Comparison of ENCODE assay signal across 9 mouse cellular contexts in the genomic region with DNA sequence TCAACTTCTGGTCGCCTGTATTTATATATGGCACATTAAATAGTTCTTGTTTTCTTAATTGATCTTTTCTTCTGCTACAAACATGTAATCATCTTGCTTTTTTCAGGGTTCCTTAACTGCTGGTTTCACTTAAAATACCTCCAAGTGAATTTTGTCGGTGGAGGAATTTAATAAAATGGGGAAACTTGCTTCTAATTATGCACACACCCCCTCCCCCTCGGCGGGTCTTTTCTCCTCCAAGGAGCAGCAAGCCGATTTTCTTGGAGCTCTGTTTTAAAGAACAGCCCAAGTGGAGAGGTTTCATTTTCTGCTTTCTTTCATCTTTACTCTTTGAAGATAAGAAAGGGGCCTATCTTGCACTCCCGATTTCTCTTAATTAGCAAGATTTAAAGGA. TPM values are rescaled to one million over a fixed set of nuclear protein-coding genes. Genes with fewer than 3 reads are reported as not detected.
A peak's percentile ranks its signal among the peaks of the same experiment; 100 is the strongest.
DNase-seq lines count a peak whose midpoint lies in the region; ATAC-seq lines count a peak whose summit lies in the region.
"Had no signal": no experiment of that assay in that cellular context is flagged by ENCODE, and none has a peak within 500 bp of the region (broad histone marks: within the 10 kb centered on the region; RNA-seq: fewer than 3 reads in every experiment).

No protein-coding gene starts in this region.

- 0 out of 2 replicates have a peak, but pooled peaks cover 5% of the 10 kb centered on the region for H3K4me1 ChIP-seq in kidney, embryonic 14.5 days (ENCODE audit: control insufficient read depth, insufficient read depth, low read length)
- H3K4me1 ChIP-seq in brown adipose tissue, adult 24 weeks (ENCODE audit: control insufficient read depth, insufficient read depth, insufficient read length, low read length) = no peaks in the 10 kb centered on the region
- H3K4me1 ChIP-seq in hindbrain, embryonic 10.5 days (replicated peaks) = peaks cover 42% of the 10 kb centered on the region
- peaks cover 28% of the 10 kb centered on the region for H3K4me1 ChIP-seq in midbrain, embryonic 12.5 days

- no peak for ATAC-seq in kidney, embryonic 14.5 days (ENCODE audit: low FRiP score, low TSS enrichment)
- peak; percentile 50 for ATAC-seq in midbrain, embryonic 12.5 days (ENCODE audit: low FRiP score, low read depth)
- no peak for ATAC-seq in inflammation-experienced regulatory T-cells, adult 6 months

- H3K36me3 ChIP-seq in kidney, embryonic 14.5 days (ENCODE audit: control insufficient read depth, insufficient read depth, low read length) = peaks cover 14% of the 10 kb centered on the region
- peaks cover 28% of the 10 kb centered on the region for H3K36me3 ChIP-seq in hindbrain, embryonic 10.5 days
- H3K36me3 ChIP-seq in midbrain, embryonic 12.5 days = peaks cover 21% of the 10 kb centered on the region; the same call in 1 of the 2 replicates

- H3K9ac ChIP-seq in kidney, embryonic 14.5 days (ENCODE audit: low read depth, low read length) = peak overlapping the region; percentile 69
- H3K9ac ChIP-seq in midbrain, embryonic 12.5 days (replicated peaks) = peak overlapping the region; percentile 81; the same call in 1 of the 2 replicates

- H3K9me3 ChIP-seq in kidney, embryonic 14.5 days (ENCODE audit: control insufficient read depth, low read length) = no peaks in the 10 kb centered on the region
- no peaks in the 10 kb centered on the region for H3K9me3 ChIP-seq in hindbrain, embryonic 10.5 days
- H3K9me3 ChIP-seq in midbrain, embryonic 12.5 days = no peaks in the 10 kb centered on the region

- H3K27ac ChIP-seq in kidney, embryonic 14.5 days (ENCODE audit: low read depth, low read length) = peak overlapping the region; percentile 97
- H3K27ac ChIP-seq in brown adipose tissue, adult 24 weeks (replicated peaks; ENCODE audit: low read depth, low read length) = no peak overlapping the region
- H3K27ac ChIP-seq in hindbrain, embryonic 10.5 days = peak overlapping the region; percentile 97
- H3K27ac ChIP-seq in midbrain, embryonic 12.5 days (replicated peaks) = peak overlapping the region; percentile 91

- peak overlapping the region; percentile 76 for H3K4me3 ChIP-seq in kidney, embryonic 14.5 days (ENCODE audit: low read length)
- H3K4me3 ChIP-seq in brown adipose tissue, adult 24 weeks (ENCODE audit: insufficient read depth, low read depth, low read length) = peak overlapping the region; percentile 67
- peak overlapping the region; percentile 78 for H3K4me3 ChIP-seq in hindbrain, embryonic 10.5 days
- peak overlapping the region; percentile 73 for H3K4me3 ChIP-seq in midbrain, embryonic 12.5 days

- DNase-seq in kidney, adult 8-10 months = no peak
- DNase-seq in hindbrain, embryonic 10.5 days (ENCODE audit: low spot score) = peak; percentile 55
- DNase-seq in cerebellum, adult 9-10 months = no peak
- no peak for DNase-seq in adrenal gland, adult 8-10 months

- H3K4me2 ChIP-seq in kidney, embryonic 14.5 days (replicated peaks; ENCODE audit: low read depth, low read length) = peak overlapping the region; percentile 58
- peak overlapping the region; percentile 54 for H3K4me2 ChIP-seq in midbrain, embryonic 12.5 days (replicated peaks)

- no peaks in the 10 kb centered on the region for H3K27me3 ChIP-seq in kidney, embryonic 14.5 days (ENCODE audit: control insufficient read depth, insufficient read depth, low read length)
- H3K27me3 ChIP-seq in hindbrain, embryonic 10.5 days (ENCODE audit: insufficient read depth, poor library complexity, severe bottlenecking) = no peaks in the 10 kb centered on the region
- H3K27me3 ChIP-seq in midbrain, embryonic 12.5 days = no peaks in the 10 kb centered on the region

- 0% methylated on average over 6 of the region's 6 CpGs for WGBS in kidney, embryonic 14.5 days
- WGBS in hindbrain, embryonic 10.5 days = 0% methylated on average over 6 of the region's 6 CpGs
- WGBS in midbrain, embryonic 12.5 days = under 1% methylated on average over 6 of the region's 6 CpGs

RNA-seq across cellular contexts. Expression of a gene that starts 0.5 kb away (rescaled TPM):
- polyA plus RNA-seq in kidney, embryonic 14.5 days (2014; fragmentation: Nextera tagmentation; extraction: Ambion mirVana) = 29.4 and 48.9 TPM in 2 replicates
- polyA plus RNA-seq in brown adipose tissue, adult 24 weeks (2012; ENCODE audit: insufficient read depth, insufficient read length, missing spikeins) = 2.3 and 2.5 TPM in 2 replicates
- polyA plus RNA-seq in hindbrain, embryonic 10.5 days (2016; fragmentation: Nextera tagmentation; extraction: Ambion mirVana) = 47.5 and 52.0 TPM in 2 replicates
- 72.4 and 82.8 TPM in 2 replicates for polyA plus RNA-seq in midbrain, embryonic 12.5 days (2016; fragmentation: Nextera tagmentation; extraction: Ambion mirVana)
- polyA plus RNA-seq in inflammation-experienced regulatory T-cells, adult 6 months (2017; shearing (Covaris generic)) = not detected
- 1 to 10 TPM; 4.7 to 8.6 (median 5.8) TPM for total RNA-seq in adrenal gland, adult 8-10 months (2022)
- total RNA-seq: MEL had no signal
